In genomic region chr2:23908776-23909175, GRCm38 (mm10) we compare ENCODE assay signal across 8 mouse cellular contexts.
DNase-seq lines count a peak whose midpoint lies in the region; ATAC-seq and TF ChIP-seq lines count a peak whose summit lies in the region.
"Not testable (repeated sequence)": the region's sequence is repeated elsewhere in the genome, so short reads cannot be mapped to it uniquely, and the experiment has no call there.

No protein-coding gene starts in this region.

- H3K9ac ChIP-seq in ES-E14 (ENCODE audit: insufficient read depth, low read depth, low read length, poor library complexity, severe bottlenecking); forebrain, embryonic 14.5 days (ENCODE audit: low read length); forebrain, postnatal 0 days: not testable (repeated sequence)

- H3K27ac ChIP-seq in ES-E14 (ENCODE audit: insufficient read depth, low read depth, low read length, poor library complexity, severe bottlenecking); forebrain, embryonic 14.5 days (ENCODE audit: low read depth, low read length); forebrain, postnatal 0 days (ENCODE audit: low read depth, low read length): not testable (repeated sequence)

- not testable (repeated sequence) for H3K4me1 ChIP-seq in ES-E14 (ENCODE audit: control insufficient read depth in 2 of 2, insufficient read depth in 2 of 2, low read length in 2 of 2, poor library complexity in 1 of 2); forebrain, embryonic 14.5 days (ENCODE audit: control insufficient read depth, insufficient read depth, low read length); forebrain, postnatal 0 days (ENCODE audit: insufficient read depth)

- not testable (repeated sequence) for H3K4me3 ChIP-seq in ES-E14 (ENCODE audit: insufficient read depth in 1 of 2, low read depth in 1 of 2, low read length in 2 of 2, poor library complexity in 1 of 2, severe bottlenecking in 1 of 2); forebrain, embryonic 14.5 days (ENCODE audit: low read depth, low read length); forebrain, postnatal 0 days (ENCODE audit: low read depth, low read length)

- H3K4me2 ChIP-seq in forebrain, embryonic 14.5 days (ENCODE audit: low read length); forebrain, postnatal 0 days (ENCODE audit: low read depth): not testable (repeated sequence)

- TF ChIP-seq CTCF in forebrain, postnatal 0 days (IDR thresholded peaks at IDR 0.05; ENCODE audit: low read depth) = not testable (repeated sequence)

- H3K9me3 ChIP-seq in ES-E14 (ENCODE audit: control insufficient read depth, insufficient read depth, low read depth, low read length); forebrain, embryonic 14.5 days (replicated peaks; ENCODE audit: control insufficient read depth, low read length); forebrain, postnatal 0 days (ENCODE audit: low read length): not testable (repeated sequence)

- WGBS in forebrain, embryonic 14.5 days = 32% methylated on average over 3 of the region's 3 CpGs
- WGBS in forebrain, postnatal 0 days = 24% methylated on average over 3 of the region's 3 CpGs

- not testable (repeated sequence) for ATAC-seq in forebrain, embryonic 14.5 days
- ATAC-seq in forebrain, postnatal 0 days = peak; percentile 51; the same call in 1 of the 2 replicates

- not testable (repeated sequence) for H3K27me3 ChIP-seq in forebrain, embryonic 14.5 days (replicated peaks; ENCODE audit: control insufficient read depth, insufficient read depth, low read length); forebrain, postnatal 0 days (ENCODE audit: insufficient read depth, low read length)

- not testable (repeated sequence) for H3K36me3 ChIP-seq in ES-E14 (ENCODE audit: control insufficient read depth, insufficient read depth, low read length, poor library complexity, severe bottlenecking); forebrain, embryonic 14.5 days (ENCODE audit: control insufficient read depth, insufficient read depth, low read length); forebrain, postnatal 0 days (ENCODE audit: insufficient read depth)

- peak; percentile 77 for DNase-seq in ES-CJ7 (ENCODE audit: low read depth, low spot score)
- DNase-seq in ES-E14 (ENCODE audit: low read depth, low spot score); forebrain, postnatal 0 days: not testable (repeated sequence)
- DNase-seq in R1 (ENCODE audit: low read depth, low spot score) = peak; percentile 88
- peak; percentile 72 for DNase-seq in ZHBTc4 (ENCODE audit: low read depth, low spot score)
- peak; percentile 16 for DNase-seq in brain, adult 2 months (ENCODE audit: low read depth, low spot score)
- peak; percentile 3 for DNase-seq in forebrain, embryonic 14.5 days (ENCODE audit: low spot score)
- DNase-seq in telencephalon, adult 2 months (ENCODE audit: low read depth, low spot score) = peak; percentile 2

- in situ Hi-C loops in ES-E14 (cut with MboI; ENCODE audit: low sequenced_read_pairs in 2 of 2, unreplicated experiment in 2 of 2) = not testable (repeated sequence)

TF ChIP-seq in ES-E14, 5 proteins besides CTCF, POLR2A, EP300 and RAD21:
- 0 out of 2 replicates have a peak, but pooled peaks have one; percentile 34 for TF ChIP-seq ZNF384 (IDR thresholded peaks at IDR 0.05; ENCODE audit: low read depth, low read length)
TF ChIP-seq in ES-E14: peak in this region for 1; not testable (repeated sequence) for 4.
